Mouse (Mus musculus): ENCODE measurements at regions not wholly inside any gene's neighbourhood (a gene's known extent, or its start where the extent isn't known, plus 50 kb on each side); places are given as distances from the start of the nearest gene placed in this dataset.

GRCm38 (mm10) chr11:113121307-113121706 lies 339.3 kb downstream of the Sox9 start:
- peak overlapping the region; percentile 83 for H3K27ac ChIP-seq

GRCm38 (mm10) chr11:113122137-113122536 lies 340.1 kb downstream of the Sox9 start:
- 63% methylated on average over 9 of the region's 9 CpGs for WGBS
- Histone ChIP-seq H3K4me1 (peaks cover 44% of the 10 kb centered on the region), H3K36me3 (peaks cover 14% of the 10 kb centered on the region; the same call in 1 of the 2 replicates), H3K4me3 (no peak overlapping the region), H3K27ac (peak overlapping the region; percentile 83), H3K27me3 (ENCODE audit: low read depth, poor library complexity, severe bottlenecking) (no peaks in the 10 kb centered on the region), H3K9me3 (replicated peaks) (0 out of 2 replicates have a peak, but pooled peaks cover 2% of the 10 kb centered on the region)
- DNase-seq (ENCODE audit: low spot score): peak; percentile 47

More at GRCm38 (mm10) chr11:113121307-113121706, 339.3 kb downstream of the Sox9 start:
- WGBS: 33% methylated on average over 12 of the region's 12 CpGs
- Histone ChIP-seq H3K27me3 (ENCODE audit: low read depth, poor library complexity, severe bottlenecking) (no peaks in the 10 kb centered on the region), H3K9me3 (replicated peaks) (0 out of 2 replicates have a peak, but pooled peaks cover 2% of the 10 kb centered on the region), H3K36me3 (peaks cover 13% of the 10 kb centered on the region; the same call in 1 of the 2 replicates), H3K4me1 (peaks cover 38% of the 10 kb centered on the region), H3K4me3 (peak overlapping the region; percentile 31)
- peak; percentile 58 for DNase-seq (ENCODE audit: low spot score)

- WGBS: 75% methylated on average over 2 of the region's 2 CpGs
- peaks cover 50% of the 10 kb centered on the region for H3K4me1 ChIP-seq
Observed at GRCm38 (mm10) chr11:113122964-113123363, 340.9 kb downstream of the Sox9 start.

DNA sequence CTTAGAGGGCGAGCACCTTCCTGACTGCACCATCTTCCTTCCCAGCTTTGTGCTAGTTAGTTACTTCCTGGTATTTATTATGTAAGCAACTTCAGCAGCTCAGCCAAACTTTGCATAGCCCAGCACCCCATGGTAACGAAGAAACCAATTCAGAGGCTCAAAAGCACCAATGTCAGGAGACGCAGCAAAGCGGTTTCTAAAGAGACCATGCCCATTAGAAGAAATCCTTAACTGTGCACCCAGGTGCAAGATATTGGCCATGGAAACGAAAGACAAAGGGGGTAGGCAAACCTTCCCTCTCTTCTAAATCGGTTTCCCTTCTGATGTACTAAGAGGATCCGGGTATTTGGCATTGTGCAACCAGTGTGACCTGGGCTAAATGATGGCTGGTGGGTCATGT lies 343.8 kb downstream of the Sox9 start:
- Histone ChIP-seq H3K36me3 (peaks cover 30% of the 10 kb centered on the region), H3K27ac (0 out of 2 replicates have a peak overlapping the region, but pooled peaks have one; percentile 16), H3K4me1 (peaks cover 41% of the 10 kb centered on the region), H3K9me3 (replicated peaks) (0 out of 2 replicates have a peak, but pooled peaks cover 2% of the 10 kb centered on the region), H3K4me3 (no peak overlapping the region), H3K27me3 (ENCODE audit: low read depth, poor library complexity, severe bottlenecking) (no peaks in the 10 kb centered on the region)
- DNase-seq (ENCODE audit: low spot score): no peak
- WGBS: 86% methylated on average over 7 of the region's 7 CpGs

More at GRCm38 (mm10) chr11:113122964-113123363, 340.9 kb downstream of the Sox9 start:
- Histone ChIP-seq H3K27ac (peak overlapping the region; percentile 56; the same call in 1 of the 2 replicates), H3K36me3 (peaks cover 10% of the 10 kb centered on the region; the same call in 1 of the 2 replicates), H3K4me3 (no peak overlapping the region), H3K9me3 (replicated peaks) (0 out of 2 replicates have a peak, but pooled peaks cover 2% of the 10 kb centered on the region), H3K27me3 (ENCODE audit: low read depth, poor library complexity, severe bottlenecking) (no peaks in the 10 kb centered on the region)
- DNase-seq (ENCODE audit: low spot score): no peak

DNA sequence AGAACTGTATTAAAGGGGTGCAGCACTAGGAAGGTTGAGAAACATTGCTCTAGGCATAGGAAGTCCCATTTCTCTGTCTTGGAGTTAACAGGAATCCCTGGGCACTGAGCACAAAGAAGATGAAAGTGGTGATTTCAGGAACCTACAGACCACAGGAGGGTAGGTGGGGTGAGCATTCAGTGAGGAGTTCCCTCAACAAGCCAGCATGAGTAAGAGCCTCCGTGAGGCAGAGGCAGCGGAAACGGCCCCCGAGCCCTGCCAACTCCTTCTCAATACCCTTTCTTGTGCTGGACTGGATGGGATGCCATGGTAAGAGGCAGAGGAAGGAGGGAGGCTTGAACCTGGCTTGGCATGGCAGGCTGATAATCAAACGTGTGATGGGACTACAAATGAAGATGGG lies 347.2 kb downstream of the Sox9 start:
- no peak overlapping the region for H3K27ac ChIP-seq
- no peak overlapping the region for H3K4me3 ChIP-seq
- peaks cover 38% of the 10 kb centered on the region for H3K36me3 ChIP-seq
- 0 out of 2 replicates have a peak, but pooled peaks cover 2% of the 10 kb centered on the region for H3K9me3 ChIP-seq (replicated peaks)
- 96% methylated on average over 5 of the region's 5 CpGs for WGBS
- DNase-seq (ENCODE audit: low spot score): no peak
- peaks cover 38% of the 10 kb centered on the region for H3K4me1 ChIP-seq
- no peaks in the 10 kb centered on the region for H3K27me3 ChIP-seq (ENCODE audit: low read depth, poor library complexity, severe bottlenecking)

DNA sequence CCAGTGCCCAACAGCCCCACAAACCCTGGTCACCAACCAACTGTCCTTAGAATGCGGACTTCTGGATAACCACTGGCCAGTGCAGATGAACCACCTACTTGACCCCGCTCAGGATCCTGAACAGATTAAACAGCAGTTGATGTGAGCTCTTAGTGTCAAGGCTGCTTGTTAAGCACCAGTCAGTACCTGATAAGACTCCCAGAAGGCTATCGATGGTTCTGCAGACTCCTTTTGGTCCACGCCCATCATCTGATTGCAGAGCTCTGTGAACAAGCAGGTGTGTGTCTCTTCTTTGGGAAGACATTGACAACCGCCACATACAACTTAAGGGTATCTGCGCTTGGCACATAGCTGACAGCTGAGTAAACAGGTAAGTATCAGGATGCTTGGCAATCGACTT lies 348.0 kb downstream of the Sox9 start:
- 95% methylated on average over 7 of the region's 7 CpGs for WGBS
- Histone ChIP-seq H3K4me3 (no peak overlapping the region), H3K27me3 (ENCODE audit: low read depth, poor library complexity, severe bottlenecking) (no peaks in the 10 kb centered on the region), H3K9me3 (replicated peaks) (no peaks in the 10 kb centered on the region), H3K4me1 (peaks cover 38% of the 10 kb centered on the region), H3K36me3 (peaks cover 38% of the 10 kb centered on the region), H3K27ac (no peak overlapping the region)
- no peak for DNase-seq (ENCODE audit: low spot score)

GRCm38 (mm10) chr11:113132078-113133064 lies 350.3 kb downstream of the Sox9 start:
- H3K27me3 ChIP-seq (ENCODE audit: low read depth, poor library complexity, severe bottlenecking): no peaks in the 10 kb centered on the region
- peak overlapping the region; percentile 44; the same call in 1 of the 2 replicates for H3K27ac ChIP-seq
- peaks cover 33% of the 10 kb centered on the region for H3K36me3 ChIP-seq
- no peak overlapping the region for H3K4me3 ChIP-seq
- no peaks in the 10 kb centered on the region for H3K9me3 ChIP-seq (replicated peaks)
- 79% methylated on average over 23 of the region's 23 CpGs for WGBS
- H3K4me1 ChIP-seq: peaks cover 25% of the 10 kb centered on the region
- no peak for DNase-seq (ENCODE audit: low spot score)

DNA sequence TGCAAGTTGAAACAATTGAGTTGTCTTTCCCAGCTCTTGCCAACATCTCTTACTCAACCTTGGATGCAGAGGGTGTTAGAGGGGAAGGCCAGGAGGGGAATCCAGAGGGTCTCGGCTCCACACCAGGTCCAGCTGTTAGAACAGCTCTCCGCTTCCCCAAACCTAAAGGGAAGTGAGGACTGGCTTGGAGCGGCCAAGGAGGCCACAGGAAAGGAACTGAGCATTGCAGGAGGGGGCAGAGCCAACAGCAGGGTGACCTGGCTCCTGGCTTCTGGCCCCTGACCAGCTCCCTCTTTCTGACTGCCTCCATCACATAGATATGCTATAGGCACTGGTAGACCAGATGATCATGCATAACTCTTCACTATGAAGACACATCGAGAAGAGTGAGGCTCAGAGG lies 351.4 kb downstream of the Sox9 start:
- no peak overlapping the region for H3K4me3 ChIP-seq
- no peaks in the 10 kb centered on the region for H3K27me3 ChIP-seq (ENCODE audit: low read depth, poor library complexity, severe bottlenecking)
- 86% methylated on average over 4 of the region's 4 CpGs for whole genome bisulfite sequencing
- H3K36me3 ChIP-seq: peaks cover 26% of the 10 kb centered on the region
- H3K4me1 ChIP-seq: peaks cover 20% of the 10 kb centered on the region
- H3K9me3 ChIP-seq (replicated peaks): no peaks in the 10 kb centered on the region
- DNase-seq (ENCODE audit: low spot score): no peak
- no peak overlapping the region for H3K27ac ChIP-seq

- H3K27me3 ChIP-seq (ENCODE audit: low read depth, poor library complexity, severe bottlenecking): no peaks in the 10 kb centered on the region
- no peak overlapping the region for H3K27ac ChIP-seq
- peaks cover 14% of the 10 kb centered on the region for H3K36me3 ChIP-seq
- WGBS: 83% methylated on average over 5 of the region's 5 CpGs
- no peaks in the 10 kb centered on the region for H3K9me3 ChIP-seq (replicated peaks)
- DNase-seq (ENCODE audit: low spot score): no peak
- no peak overlapping the region for H3K4me3 ChIP-seq
- peaks cover 20% of the 10 kb centered on the region for H3K4me1 ChIP-seq
Observed at GRCm38 (mm10) chr11:113135261-113135660, 353.2 kb downstream of the Sox9 start.

GRCm38 (mm10) chr11:113138462-113138861 lies 356.4 kb downstream of the Sox9 start:
- Histone ChIP-seq H3K4me3 (no peak overlapping the region), H3K27me3 (ENCODE audit: low read depth, poor library complexity, severe bottlenecking) (no peaks in the 10 kb centered on the region), H3K4me1 (peaks cover 11% of the 10 kb centered on the region), H3K9me3 (replicated peaks) (no peaks in the 10 kb centered on the region), H3K36me3 (no peaks in the 10 kb centered on the region), H3K27ac (no peak overlapping the region)
- 87% methylated on average over 5 of the region's 5 CpGs for WGBS
- DNase-seq (ENCODE audit: low spot score): no peak

DNA sequence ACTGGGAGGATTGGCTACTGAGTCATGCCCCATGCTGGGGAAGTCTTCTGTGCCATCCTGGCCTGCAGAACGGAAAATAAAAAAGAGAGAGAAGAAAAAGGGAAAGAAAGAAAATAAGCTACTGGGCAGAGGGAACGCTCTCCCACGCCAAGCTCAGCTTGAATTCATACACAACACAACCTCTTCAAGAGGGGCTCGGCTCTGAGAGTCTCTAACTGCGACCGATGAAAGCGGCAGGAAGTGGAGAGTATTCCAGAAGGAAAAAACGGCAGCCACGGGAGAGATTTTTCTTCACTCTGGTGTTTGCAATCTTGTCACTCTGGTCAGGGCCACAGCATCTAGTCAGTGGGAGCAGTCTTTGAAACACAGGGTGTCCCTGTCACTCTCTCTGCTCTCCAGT lies 358.6 kb downstream of the Sox9 start:
- no peaks in the 10 kb centered on the region for H3K9me3 ChIP-seq (replicated peaks)
- H3K4me3 ChIP-seq: no peak overlapping the region
- no peak for DNase-seq (ENCODE audit: low spot score)
- no peak overlapping the region for H3K27ac ChIP-seq
- H3K4me1 ChIP-seq: peaks cover 21% of the 10 kb centered on the region
- WGBS: 87% methylated on average over 9 of the region's 9 CpGs
- no peaks in the 10 kb centered on the region for H3K36me3 ChIP-seq
- H3K27me3 ChIP-seq (ENCODE audit: low read depth, poor library complexity, severe bottlenecking): no peaks in the 10 kb centered on the region

GRCm38 (mm10) chr11:113142816-113143215 lies 360.8 kb downstream of the Sox9 start:
- DNase-seq (ENCODE audit: low spot score): no peak
- Histone ChIP-seq H3K27me3 (ENCODE audit: low read depth, poor library complexity, severe bottlenecking) (no peaks in the 10 kb centered on the region), H3K4me3 (no peak overlapping the region), H3K4me1 (peaks cover 33% of the 10 kb centered on the region), H3K9me3 (replicated peaks) (no peaks in the 10 kb centered on the region), H3K36me3 (no peaks in the 10 kb centered on the region), H3K27ac (no peak overlapping the region)
- WGBS: 41% methylated on average over 1 of the region's 1 CpGs

Measured in limb, embryonic 10.5 days (tissue).